Mouse (Mus musculus): ENCODE data around the gene Slx4ip. TPM values are rescaled to one million over a fixed set of nuclear protein-coding genes. Genes with fewer than 3 reads are reported as not detected.
"Not testable (repeated sequence)": the region's sequence is repeated elsewhere in the genome, so short reads cannot be mapped to it uniquely, and the experiment has no call there.

Slx4ip gene
- polyA plus RNA-seq (2021): 6.6 TPM

- no peak for TF ChIP-seq CTCF (IDR thresholded peaks at IDR 0.05)
- CTCF ChIA-PET: interaction anchor here (0.7 to 1.4 kb wide), 6 partner anchors 9 to 188 kb away, joined by 3 to 4 read pairs (median 3); no protein-coding TSS in a partner anchor
- POLR2A ChIA-PET: interaction anchor here (1.4 kb wide), 1 partner anchor 29 kb away, joined by 3 read pairs; no protein-coding TSS in a partner anchor
- ATAC-seq (peak; percentile 98), DNase-seq (ENCODE audit: low read depth, low spot score) (peak; percentile 97)
- in situ Hi-C loops (cut with MboI; ENCODE audit: low pct_unique_long_range_greater_than_20kb): no loop called here
- no peaks in the 10 kb centered on the region for H3K27me3 ChIP-seq
Observed at GRCm38 (mm10) chr2:136891068-136891950, at the start of gene Slx4ip, which contains the start of the genes AL731706.1 and Mkks. TSS of gene Slx4ip (plus strand) at chr2:136891218. TSS of gene AL731706.1 (minus strand) at chr2:136891389. TSS of gene Mkks (minus strand) at chr2:136891389.

GRCm38 (mm10) chr2:136850366-136850765, 40.7 kb upstream of the Slx4ip start:
- H3K27me3 ChIP-seq: no peaks in the 10 kb centered on the region
- ATAC-seq: no peak
- in situ Hi-C loops (cut with MboI; ENCODE audit: low pct_unique_long_range_greater_than_20kb): no loop called here
- ChIA-PET CTCF (interaction anchor here (1.4 kb wide), 1 partner anchor 8 kb away, joined by 3 read pairs; no protein-coding TSS in a partner anchor), POLR2A (no interaction called here)
- DNase-seq (ENCODE audit: low read depth, low spot score): no peak
- TF ChIP-seq CTCF (IDR thresholded peaks at IDR 0.05): no peak

GRCm38 (mm10) chr2:136854543-136855388, 36.3 kb upstream of the Slx4ip start:
- CTCF ChIA-PET: interaction anchor here (1.1 to 1.4 kb wide), 2 partner anchors 18 to 369 kb away, joined by 3 read pairs; no protein-coding TSS in a partner anchor
- in situ Hi-C loops (cut with MboI; ENCODE audit: low pct_unique_long_range_greater_than_20kb): no loop called here
- DNase-seq (ENCODE audit: low read depth, low spot score) (no peak), ATAC-seq (no peak)
- H3K27me3 ChIP-seq: no peaks in the 10 kb centered on the region
- no peak for TF ChIP-seq CTCF (IDR thresholded peaks at IDR 0.05)
- POLR2A ChIA-PET: interaction anchor here (0.6 kb wide), 1 partner anchor 25 kb away, joined by 4 read pairs; no protein-coding TSS in a partner anchor

GRCm38 (mm10) chr2:136885579-136885978, 5.4 kb upstream of the Slx4ip start, which contains the start of gene AL731706.2:
TSS of gene AL731706.2 (minus strand) at chr2:136885679.
- ChIA-PET CTCF (no interaction called here), POLR2A (no interaction called here)
- in situ Hi-C loops (cut with MboI; ENCODE audit: low pct_unique_long_range_greater_than_20kb): no loop called here
- DNase-seq (ENCODE audit: low read depth, low spot score) (no peak), ATAC-seq (no peak)
- H3K27me3 ChIP-seq: no peaks in the 10 kb centered on the region
- no peak for TF ChIP-seq CTCF (IDR thresholded peaks at IDR 0.05)

GRCm38 (mm10) chr2:136886846-136887245, 4.2 kb upstream of the Slx4ip start:
- peak; percentile 53 for TF ChIP-seq CTCF (IDR thresholded peaks at IDR 0.05)
- DNase-seq (ENCODE audit: low read depth, low spot score): no peak
- in situ Hi-C loops (cut with MboI; ENCODE audit: low pct_unique_long_range_greater_than_20kb): no loop called here
- CTCF ChIA-PET: interaction anchor here (0.8 to 1.2 kb wide), 2 partner anchors 227 to 401 kb away, joined by 3 to 4 read pairs; no protein-coding TSS in a partner anchor
- no peak for ATAC-seq
- POLR2A ChIA-PET: no interaction called here
- no peaks in the 10 kb centered on the region for H3K27me3 ChIP-seq

- peak; percentile 60 for ATAC-seq
- in situ Hi-C loops (cut with MboI; ENCODE audit: low pct_unique_long_range_greater_than_20kb); DNase-seq (ENCODE audit: low read depth, low spot score); H3K27me3 ChIP-seq; POLR2A ChIA-PET: not testable (repeated sequence)
- CTCF ChIA-PET: interaction anchor here (1.1 to 1.4 kb wide), 2 partner anchors 13 to 188 kb away, joined by 3 to 4 read pairs; no protein-coding TSS in a partner anchor
Observed at GRCm38 (mm10) chr2:136890716-136891067, 326 bp upstream of the Slx4ip start.

- in situ Hi-C loops (cut with MboI; ENCODE audit: low pct_unique_long_range_greater_than_20kb): no loop called here
- H3K27me3 ChIP-seq: no peaks in the 10 kb centered on the region
- ChIA-PET POLR2A (interaction anchor here (1.4 kb wide), 1 partner anchor 28 kb away, joined by 3 read pairs; no protein-coding TSS in a partner anchor), CTCF (interaction anchor here (1.1 to 1.4 kb wide), 5 partner anchors 10 to 187 kb away, joined by 3 to 4 read pairs (median 3); no protein-coding TSS in a partner anchor)
- no peak for TF ChIP-seq CTCF (IDR thresholded peaks at IDR 0.05)
- peak; percentile 74 for ATAC-seq
- peak; percentile 91 for DNase-seq (ENCODE audit: low read depth, low spot score)
Observed at GRCm38 (mm10) chr2:136891951-136892371, 943 bp downstream of the Slx4ip start.

GRCm38 (mm10) chr2:136894494-136894893, 3.5 kb downstream of the Slx4ip start:
- no peak for TF ChIP-seq CTCF (IDR thresholded peaks at IDR 0.05)
- in situ Hi-C loops (cut with MboI; ENCODE audit: low pct_unique_long_range_greater_than_20kb): no loop called here
- no peak for DNase-seq (ENCODE audit: low read depth, low spot score)
- CTCF ChIA-PET: interaction anchor here (1.4 kb wide), 2 partner anchors 59 to 88 kb away, joined by 3 to 4 read pairs; no protein-coding TSS in a partner anchor
- ATAC-seq: no peak
- no peaks in the 10 kb centered on the region for H3K27me3 ChIP-seq
- POLR2A ChIA-PET: no interaction called here

GRCm38 (mm10) chr2:136896131-136896530, 5.1 kb downstream of the Slx4ip start:
- DNase-seq (ENCODE audit: low read depth, low spot score): no peak
- no peaks in the 10 kb centered on the region for H3K27me3 ChIP-seq
- in situ Hi-C loops (cut with MboI; ENCODE audit: low pct_unique_long_range_greater_than_20kb): no loop called here
- TF ChIP-seq CTCF (IDR thresholded peaks at IDR 0.05): no peak
- no peak for ATAC-seq
- POLR2A ChIA-PET: no interaction called here
- CTCF ChIA-PET: interaction anchor here (2.9 kb wide), 1 partner anchor 10 kb away, joined by 11 read pairs; no protein-coding TSS in a partner anchor

- no peak for TF ChIP-seq CTCF (IDR thresholded peaks at IDR 0.05)
- ChIA-PET CTCF (no interaction called here), POLR2A (interaction anchor here (0.7 kb wide), 1 partner anchor 154 kb away, joined by 7 read pairs; no protein-coding TSS in a partner anchor)
- in situ Hi-C loops (cut with MboI; ENCODE audit: low pct_unique_long_range_greater_than_20kb): no loop called here
- DNase-seq (ENCODE audit: low read depth, low spot score) (no peak), ATAC-seq (no peak)
- H3K27me3 ChIP-seq: no peaks in the 10 kb centered on the region
Observed at GRCm38 (mm10) chr2:136908596-136908995, 17.6 kb downstream of the Slx4ip start.
